Mouse (Mus musculus) intestine, embryonic 14.5 days (tissue): ENCODE measurements around the gene Copz2. TPM values are rescaled to one million over a fixed set of nuclear protein-coding genes. Genes with fewer than 3 reads are reported as not detected.

ENCODE experiments used
- ATAC-seq: fragments of 200-750 bp; cut with Nextera tagmentation; replicated peaks from 2 replicates; pipeline ENCODE4 v1.8.0; 2017; ENCODE audit warnings: low read depth, moderate number of reproducible peaks, moderate TSS enrichment, moderate library complexity; ENCODE audit not compliant: low FRiP score, low TSS enrichment
- DNase-seq: peaks from one replicate; pipeline ENCODE4 v3.0.0-alpha.2; 2018; ENCODE audit warnings: low spot score
- H3K27ac ChIP-seq: fragments of 300-500 bp; sonication (generic); 2 replicates; pipeline ENCODE4 v1.5.1; 2014; ENCODE audit warnings: low read depth, mild to moderate bottlenecking, control low read depth
- H3K27me3 ChIP-seq: fragments of 300-500 bp; sonication (generic); replicated peaks from 2 replicates; pipeline ENCODE4 v1.6.1; 2014; ENCODE audit warnings: low read length, control low read depth; ENCODE audit not compliant: control insufficient read depth, insufficient read depth
- H3K36me3 ChIP-seq: fragments of 300-500 bp; sonication (generic); 2 replicates; pipeline ENCODE4 v1.6.1; 2014; ENCODE audit warnings: low read length, control low read depth; ENCODE audit not compliant: control insufficient read depth, insufficient read depth
- H3K4me1 ChIP-seq: fragments of 300-500 bp; sonication (generic); replicated peaks from 2 replicates; pipeline ENCODE4 v1.6.1; 2014; ENCODE audit warnings: low read length, control low read depth, mixed read lengths; ENCODE audit not compliant: control insufficient read depth, insufficient read depth
- H3K4me2 ChIP-seq: fragments of 300-500 bp; sonication (generic); 2 replicates; pipeline ENCODE4 v1.6.1; 2014; ENCODE audit warnings: low read length
- H3K4me3 ChIP-seq: fragments of 300-500 bp; sonication (generic); 2 replicates; pipeline ENCODE4 v1.5.1; 2014; ENCODE audit warnings: low read depth, low read length, control low read depth, mixed read lengths
- H3K9ac ChIP-seq: fragments of 300-500 bp; sonication (generic); 2 replicates; pipeline ENCODE4 v1.6.1; 2014; ENCODE audit warnings: mild to moderate bottlenecking, low read length
- H3K9me3 ChIP-seq: fragments of 300-500 bp; sonication (generic); 2 replicates; pipeline ENCODE4 v1.6.1; 2016; ENCODE audit warnings: low read length, control low read depth; ENCODE audit not compliant: control insufficient read depth
- WGBS: fragments of 180-500 bp; shearing (Covaris S2); extraction: QIAGEN DNeasy Blood & Tissue Kit; methylation state at CpG from one replicate; pipeline ENCODE4 v1.1.7; 2014; 5-methylcytosine and 5-hydroxymethylcytosine counted together
- microRNA counts: library from miRNA; unstranded; fragments of <30 nt; microRNA quantifications from one replicate; lab custom pipeline; 2016
- microRNA-seq: library from miRNA; unstranded; fragments of <30 nt; microRNA quantifications from one replicate; pipeline ENCODE4, GENCODE M21; 2016
- polyA plus RNA-seq: library from polyadenylated mRNA; unstranded; fragments of >200 nt; fragmentation: Nextera tagmentation; extraction: Ambion mirVana; gene quantifications from 2 replicates; pipeline ENCODE4 v1.2.1, GENCODE M21; 2014

Copz2 gene
- polyA plus RNA-seq, 1 experiment from 2014 or later, result 102 TPM

DNA sequence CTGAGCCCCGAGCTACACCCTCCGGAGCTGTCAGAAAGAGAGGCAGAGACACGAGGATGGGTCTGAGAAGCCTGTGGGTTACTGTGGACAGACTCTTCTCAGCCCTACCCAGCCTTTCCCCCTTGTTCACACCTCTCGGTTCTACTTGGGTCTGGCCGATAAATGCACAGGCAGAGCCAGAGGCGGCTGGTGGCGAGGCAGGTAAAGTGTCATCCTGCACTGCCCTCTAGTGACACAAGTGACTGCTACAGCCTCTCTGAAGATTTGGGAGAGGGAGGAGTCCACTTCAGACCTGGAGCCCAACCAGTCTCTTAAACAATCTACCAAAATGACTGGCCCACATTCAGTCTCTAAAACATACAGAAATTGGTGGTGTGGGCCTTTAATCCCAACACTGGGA, 60.3 kb downstream of the Copz2 start:
- Histone ChIP-seq H3K9me3 (no peaks in the 10 kb centered on the region), H3K27me3 (no peaks in the 10 kb centered on the region), H3K9ac (no peak overlapping the region), H3K4me3 (no peak overlapping the region), H3K4me1 (no peaks in the 10 kb centered on the region; the same call in none of the 2 replicates), H3K27ac (no peak overlapping the region), H3K36me3 (peaks cover 45% of the 10 kb centered on the region), H3K4me2 (no peak overlapping the region)
- DNase-seq, result peak; percentile 89
- peak; percentile 57 for ATAC-seq
- 26% methylated on average over 7 of the region's 7 CpGs for WGBS

MicroRNAs within 50 kb of the gene (microRNA counts, 519-probe panel; counts per million panel counts)
- 4,823 counts per million, percentile 81 among the panel's probes with 10 or more counts for microRNA mmu-miR-152 (lab: Ali Mortazavi, UCI)

Small RNAs within 50 kb of the gene (microRNA-seq; reads per million reads assigned to microRNA genes)
- gene Mir152, result 269 reads per million, percentile 68 among the genes with 10 or more reads in this experiment

Other genes with a start within 250 kb of the Copz2 start
- gene Snx11, start 72.3 kb upstream of the Copz2 start, polyA plus RNA-seq, result 8.0 and 9.2 TPM in 2 replicates
- gene Cbx1, start 60.7 kb upstream of the Copz2 start, polyA plus RNA-seq, result 87.8 and 101 TPM in 2 replicates
- 36.0 and 36.7 TPM in 2 replicates for gene Nfe2l1, start 19.9 kb upstream of the Copz2 start, polyA plus RNA-seq
- gene Cdk5rap3, start 66.6 kb downstream of the Copz2 start, polyA plus RNA-seq, result 64.2 and 70.1 TPM in 2 replicates
- gene Prr15l, start 78.2 kb downstream of the Copz2 start, polyA plus RNA-seq, result 56.8 and 62.5 TPM in 2 replicates
- gene Pnpo, start 94.1 kb downstream of the Copz2 start, polyA plus RNA-seq, result 40.9 and 44.1 TPM in 2 replicates
- 18.6 and 18.7 TPM in 2 replicates for gene Sp2, start 133.1 kb downstream of the Copz2 start, polyA plus RNA-seq
- gene Sp6, start 163.5 kb downstream of the Copz2 start, polyA plus RNA-seq, result not detected in 2 replicates
- 18.6 and 19.0 TPM in 2 replicates for gene Scrn2, start 180.1 kb downstream of the Copz2 start, polyA plus RNA-seq
- 0.44 and 0.49 TPM in 2 replicates for gene Lrrc46, start 191.5 kb downstream of the Copz2 start, polyA plus RNA-seq
- gene Mrpl10, start 191.7 kb downstream of the Copz2 start, polyA plus RNA-seq, result 96.4 and 98.5 TPM in 2 replicates
- gene Osbpl7, start 200.8 kb downstream of the Copz2 start, polyA plus RNA-seq, result 7.3 and 7.8 TPM in 2 replicates